Comparison of ENCODE assay signal across 8 mouse cellular contexts in genomic region chr9:87425201-87425600, GRCm38 (mm10).
DNase-seq lines count a peak whose midpoint lies in the region; ATAC-seq and TF ChIP-seq lines count a peak whose summit lies in the region.

No protein-coding gene starts in this region.

- H3K36me3 ChIP-seq in kidney, adult 2 months (ENCODE audit: control insufficient read depth, insufficient read depth, low read length): no peaks in the 10 kb centered on the region
- H3K36me3 ChIP-seq in kidney, embryonic 15.5 days: no peaks in the 10 kb centered on the region

- no peak for DNase-seq in cerebellum, adult 2 months
- no peak for DNase-seq in cerebellum, adult 11 months
- DNase-seq in kidney, adult 2 months: peak; percentile 24
- peak; percentile 15 for DNase-seq in urinary bladder, postnatal 25 days (ENCODE audit: low spot score)
- DNase-seq in urinary bladder, postnatal 10 days (ENCODE audit: low spot score): no peak
- peak; percentile 15 to 16 for DNase-seq in layer of hippocampus, postnatal 36 days
- no peak for DNase-seq in T-cell, adult 2 months (ENCODE audit: low spot score)

- no peaks in the 10 kb centered on the region for H3K9me3 ChIP-seq in kidney, embryonic 15.5 days (replicated peaks)

- no peak overlapping the region for H3K9ac ChIP-seq in kidney, embryonic 15.5 days

- no peak overlapping the region for H3K27ac ChIP-seq in cerebellum, adult 2 months (ENCODE audit: insufficient read depth, low read length)
- H3K27ac ChIP-seq in kidney, adult 2 months (ENCODE audit: insufficient read depth, low read depth, low read length): no peak overlapping the region
- no peak overlapping the region for H3K27ac ChIP-seq in kidney, embryonic 15.5 days

- 63% methylated on average over 4 of the region's 4 CpGs for WGBS in cerebellum, adult 2 months
- WGBS in kidney, adult 2 months: 50% methylated on average over 4 of the region's 4 CpGs
- 66% methylated on average over 4 of the region's 4 CpGs for WGBS in kidney, embryonic 15.5 days

- TF ChIP-seq CTCF in cerebellum, adult 2 months (IDR thresholded peaks at IDR 0.05; ENCODE audit: borderline replicate concordance, insufficient read depth, low read depth, low read length): peak; percentile 27; the same call in 1 of the 2 replicates
- TF ChIP-seq CTCF in kidney, adult 2 months (conservative IDR thresholded peaks at IDR 0.05; ENCODE audit: insufficient read depth, insufficient read length, low read depth, low read length): peak; percentile 46; the same call in 1 of the 2 replicates

- no peak for TF ChIP-seq POLR2A in cerebellum, adult 2 months (IDR thresholded peaks at IDR 0.05; ENCODE audit: borderline replicate concordance, insufficient read depth, low read length)
- no peak for TF ChIP-seq POLR2A in kidney, adult 2 months (IDR thresholded peaks at IDR 0.05; ENCODE audit: low read depth, low read length)

- ATAC-seq in kidney, embryonic 15.5 days (replicated peaks; ENCODE audit: low FRiP score): no peak

- no peaks in the 10 kb centered on the region; the same call in 1 of the 2 replicates for H3K27me3 ChIP-seq in cerebellum, adult 2 months (ENCODE audit: control insufficient read depth, insufficient read depth, low read length)
- H3K27me3 ChIP-seq in kidney, adult 2 months (replicated peaks; ENCODE audit: control insufficient read depth, insufficient read depth, low read length): no peaks in the 10 kb centered on the region; the same call in 1 of the 2 replicates
- H3K27me3 ChIP-seq in kidney, embryonic 15.5 days: peaks cover 47% of the 10 kb centered on the region

- H3K4me1 ChIP-seq in cerebellum, adult 2 months (ENCODE audit: control insufficient read depth, insufficient read depth, low read length): no peaks in the 10 kb centered on the region
- H3K4me1 ChIP-seq in kidney, adult 2 months (ENCODE audit: control insufficient read depth, insufficient read depth, low read length): no peaks in the 10 kb centered on the region
- no peaks in the 10 kb centered on the region for H3K4me1 ChIP-seq in kidney, embryonic 15.5 days

- no peak overlapping the region for H3K4me3 ChIP-seq in cerebellum, adult 2 months (replicated peaks; ENCODE audit: insufficient read depth, low read depth, low read length)
- H3K4me3 ChIP-seq in kidney, adult 2 months (ENCODE audit: insufficient read depth, low read depth, low read length): no peak overlapping the region
- H3K4me3 ChIP-seq in kidney, embryonic 15.5 days (replicated peaks): no peak overlapping the region

- H3K4me2 ChIP-seq in kidney, embryonic 15.5 days: no peak overlapping the region

Comparison
In these comparisons a context has a peak if more than half of its experiments do, and no peak if none do; other contexts are left out.
1. DNase-seq: peak in kidney, adult 2 months (single experiment), urinary bladder, postnatal 25 days (single experiment) and layer of hippocampus, postnatal 36 days (2 of 2); none in cerebellum, adult 2 months (0 of 2), cerebellum, adult 11 months (single experiment), urinary bladder, postnatal 10 days (single experiment) and T-cell, adult 2 months (single experiment).